Comparison of ENCODE assay signal across 8 mouse cellular contexts in the genomic region with DNA sequence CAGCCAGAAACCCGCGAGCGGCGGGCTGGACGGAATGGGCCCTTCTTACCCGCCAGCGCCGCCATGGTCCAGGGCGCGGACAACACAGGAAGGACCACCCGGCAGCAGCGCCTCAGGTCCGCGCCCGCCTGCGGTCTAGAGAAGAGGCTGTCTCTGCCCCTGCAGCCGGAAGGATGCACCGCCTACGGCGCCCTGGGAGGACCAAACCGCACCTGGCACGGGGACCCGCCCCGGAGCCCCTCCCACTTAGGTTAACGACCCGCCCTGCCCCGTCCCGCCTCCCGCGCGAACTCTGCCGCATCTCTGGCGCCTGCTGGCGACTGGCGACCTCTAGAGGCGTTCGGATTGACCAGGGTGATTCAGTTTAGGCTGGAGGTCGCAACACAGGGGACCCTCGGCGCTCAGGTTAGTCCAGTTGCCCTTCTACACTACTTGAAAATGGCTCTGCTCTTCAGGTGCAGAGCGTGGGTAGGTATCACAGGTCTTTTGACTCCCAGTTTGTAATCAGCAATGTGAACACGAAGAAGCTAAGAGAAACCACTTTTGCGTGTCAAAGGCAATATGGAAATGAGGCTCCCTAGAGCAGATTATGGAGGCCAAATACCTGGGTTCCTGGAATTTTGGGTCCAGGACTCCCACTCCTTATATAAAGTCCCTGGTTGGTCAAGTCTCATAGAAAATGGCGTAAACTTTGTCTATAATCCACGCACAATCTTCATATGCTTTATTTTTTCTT. TPM values are rescaled to one million over a fixed set of nuclear protein-coding genes. Genes with fewer than 3 reads are reported as not detected.
A peak's percentile ranks its signal among the peaks of the same experiment; 100 is the strongest.
DNase-seq lines count a peak whose midpoint lies in the region; ATAC-seq lines count a peak whose summit lies in the region.

A gene (minus strand): TSS at position 193 of the 736 bp plus-strand sequence.

- H3K36me3 ChIP-seq in forebrain, embryonic 11.5 days (ENCODE audit: control insufficient read depth, insufficient read depth, low read length) = no peaks in the 10 kb centered on the region
- H3K36me3 ChIP-seq in heart, embryonic 16.5 days (ENCODE audit: control insufficient read depth, insufficient read depth) = 0 out of 2 replicates have a peak, but pooled peaks cover 3% of the 10 kb centered on the region
- H3K36me3 ChIP-seq in liver, embryonic 15.5 days (replicated peaks) = peaks cover 4% of the 10 kb centered on the region; the same call in 1 of the 2 replicates
- H3K36me3 ChIP-seq in neural tube, embryonic 12.5 days = peaks cover 5% of the 10 kb centered on the region; the same call in 1 of the 2 replicates

- peak; percentile 95 for ATAC-seq in forebrain, embryonic 11.5 days (replicated peaks; ENCODE audit: low FRiP score)
- peak; percentile 95 for ATAC-seq in heart, embryonic 16.5 days (replicated peaks; ENCODE audit: extremely low read depth, insufficient read depth, low FRiP score)
- ATAC-seq in liver, embryonic 15.5 days (ENCODE audit: insufficient read depth) = peak; percentile 98
- ATAC-seq in neural tube, embryonic 12.5 days (ENCODE audit: low FRiP score, low read depth) = peak; percentile 92

- H3K27ac ChIP-seq in forebrain, embryonic 11.5 days (ENCODE audit: low read depth, low read length) = 0 out of 2 replicates have a peak within 1 kb of the TSS, but pooled peaks have one; percentile 13
- peak within 1 kb of the TSS; percentile 77 for H3K27ac ChIP-seq in heart, embryonic 16.5 days (ENCODE audit: low read length)
- H3K27ac ChIP-seq in liver, embryonic 15.5 days (replicated peaks) = peak within 1 kb of the TSS; percentile 67
- peak within 1 kb of the TSS; percentile 50; the same call in 1 of the 2 replicates for H3K27ac ChIP-seq in neural tube, embryonic 12.5 days

- H3K4me2 ChIP-seq in forebrain, embryonic 11.5 days (ENCODE audit: low read depth, low read length, severe bottlenecking) = peak within 1 kb of the TSS; percentile 71
- peak within 1 kb of the TSS; percentile 82 for H3K4me2 ChIP-seq in heart, embryonic 16.5 days (ENCODE audit: low read depth, low read length)
- H3K4me2 ChIP-seq in liver, embryonic 15.5 days = peak within 1 kb of the TSS; percentile 83
- H3K4me2 ChIP-seq in neural tube, embryonic 12.5 days (replicated peaks) = peak within 1 kb of the TSS; percentile 77

- H3K9ac ChIP-seq in forebrain, embryonic 11.5 days (ENCODE audit: low read length) = peak within 1 kb of the TSS; percentile 82
- H3K9ac ChIP-seq in heart, embryonic 16.5 days (ENCODE audit: low read length) = peak within 1 kb of the TSS; percentile 88
- H3K9ac ChIP-seq in liver, embryonic 15.5 days = peak within 1 kb of the TSS; percentile 68
- peak within 1 kb of the TSS; percentile 77 for H3K9ac ChIP-seq in neural tube, embryonic 12.5 days

- H3K9me3 ChIP-seq in forebrain, embryonic 11.5 days (ENCODE audit: control insufficient read depth, low read length) = no peaks in the 10 kb centered on the region
- H3K9me3 ChIP-seq in heart, embryonic 16.5 days (replicated peaks; ENCODE audit: control insufficient read depth, low read length) = no peaks in the 10 kb centered on the region
- no peaks in the 10 kb centered on the region for H3K9me3 ChIP-seq in liver, embryonic 15.5 days (replicated peaks)
- H3K9me3 ChIP-seq in neural tube, embryonic 12.5 days = no peaks in the 10 kb centered on the region

- 3% methylated on average over 45 of the region's 45 CpGs for WGBS in forebrain, embryonic 11.5 days
- 2% methylated on average over 42 of the region's 45 CpGs for WGBS in heart, embryonic 16.5 days
- 3% methylated on average over 45 of the region's 45 CpGs for WGBS in liver, embryonic 15.5 days (ENCODE audit: insufficient replicate concordance)
- WGBS in neural tube, embryonic 12.5 days = 3% methylated on average over 45 of the region's 45 CpGs

- peak; percentile 90 to 93 for DNase-seq in CD8-positive naive resting alpha-beta T cell, adult 2 months (ENCODE audit: low read depth in 2 of 2, low spot score in 2 of 2)
- DNase-seq in c-Kit-positive CD71-negative TER-119-negative erythroid progenitor cells, embryonic 14.5 days (ENCODE audit: low read depth) = peak; percentile 90
- peak; percentile 96 for DNase-seq in forebrain, embryonic 11.5 days (ENCODE audit: low spot score)
- peak; percentile 94 to 98 for DNase-seq in kidney, postnatal 36 days
- DNase-seq in telencephalon, adult 2 months (ENCODE audit: low read depth, low spot score) = peak; percentile 62

- H3K27me3 ChIP-seq in forebrain, embryonic 11.5 days (ENCODE audit: control insufficient read depth, insufficient read depth, low read length) = no peaks in the 10 kb centered on the region
- H3K27me3 ChIP-seq in heart, embryonic 16.5 days (ENCODE audit: control insufficient read depth, insufficient read depth, low read length) = no peaks in the 10 kb centered on the region
- H3K27me3 ChIP-seq in liver, embryonic 15.5 days = no peaks in the 10 kb centered on the region
- no peaks in the 10 kb centered on the region for H3K27me3 ChIP-seq in neural tube, embryonic 12.5 days (replicated peaks)

- peak within 1 kb of the TSS; percentile 71 for H3K4me3 ChIP-seq in forebrain, embryonic 11.5 days (ENCODE audit: low read depth, low read length)
- H3K4me3 ChIP-seq in heart, embryonic 16.5 days (ENCODE audit: low read length) = peak within 1 kb of the TSS; percentile 87
- H3K4me3 ChIP-seq in liver, embryonic 15.5 days (replicated peaks) = peak within 1 kb of the TSS; percentile 85
- peak within 1 kb of the TSS; percentile 69 for H3K4me3 ChIP-seq in neural tube, embryonic 12.5 days

- H3K4me1 ChIP-seq in forebrain, embryonic 11.5 days (replicated peaks; ENCODE audit: control insufficient read depth, insufficient read depth, low read length) = no peaks in the 10 kb centered on the region; the same call in 1 of the 2 replicates
- peaks cover 12% of the 10 kb centered on the region for H3K4me1 ChIP-seq in heart, embryonic 16.5 days (ENCODE audit: control insufficient read depth, insufficient read depth, low read length)
- H3K4me1 ChIP-seq in liver, embryonic 15.5 days (replicated peaks) = peaks cover 46% of the 10 kb centered on the region
- H3K4me1 ChIP-seq in neural tube, embryonic 12.5 days = peaks cover 10% of the 10 kb centered on the region; the same call in 1 of the 2 replicates

RNA-seq across cellular contexts. Expression of the gene that starts here (rescaled TPM):
- polyA plus RNA-seq in forebrain, embryonic 11.5 days (2014; fragmentation: Nextera tagmentation; extraction: Ambion mirVana) = 51.8 and 63.9 TPM in 2 replicates
- 47.1 and 54.9 TPM in 2 replicates for polyA plus RNA-seq in heart, embryonic 16.5 days (2015; fragmentation: Nextera tagmentation; extraction: Ambion mirVana)
- polyA plus RNA-seq in liver, embryonic 15.5 days (2015; fragmentation: Nextera tagmentation; extraction: Ambion mirVana) = 7.6 and 9.0 TPM in 2 replicates
- polyA plus RNA-seq in neural tube, embryonic 12.5 days (2016; fragmentation: Nextera tagmentation; extraction: Ambion mirVana) = 117 and 121 TPM in 2 replicates

Comparison
In these comparisons a context has a peak if more than half of its experiments do, and no peak if none do; other contexts are left out.
1. Peak in every context shown above with its lines: DNase-seq, ATAC-seq, H3K4me3 ChIP-seq and H3K27ac ChIP-seq.
2. H3K27ac ChIP-seq: peak in every context shown above with its lines; median percentile 77 in heart, embryonic 16.5 days; 67 in liver, embryonic 15.5 days; 50 in neural tube, embryonic 12.5 days; 13 in forebrain, embryonic 11.5 days.